9 mouse cellular contexts compared by ENCODE assay signal in genomic region chr4:152343296-152343695, GRCm38 (mm10). TPM values are rescaled to one million over a fixed set of nuclear protein-coding genes. Genes with fewer than 3 reads are reported as not detected.
DNase-seq lines count a peak whose midpoint lies in the region.
"Had no signal": no experiment of that assay in that cellular context is flagged by ENCODE, and none has a peak within 500 bp of the region (broad histone marks: within the 10 kb centered on the region; RNA-seq: fewer than 3 reads in every experiment).

No protein-coding gene starts in this region.

- DNase-seq in gastrocnemius, adult 18-20 months (ENCODE audit: low spot score): peak; percentile 29
- no peak for DNase-seq in gastrocnemius, postnatal 10 days
- peak; percentile 39 for DNase-seq in thymus, postnatal 4 days
- no peak for DNase-seq in thymus, postnatal 0 days (ENCODE audit: low spot score)
- peak; percentile 19 for DNase-seq in forelimb bud, embryonic 11.5 days (ENCODE audit: low read depth, low spot score)
- DNase-seq in retina, postnatal 1 day: peak; percentile 76
- DNase-seq in urinary bladder, adult 2 months (ENCODE audit: low spot score): no peak
- no peak for DNase-seq in layer of hippocampus, postnatal 25 days (ENCODE audit: extremely low spot score in 1 of 2, low spot score in 1 of 2)

RNA-seq across cellular contexts. Expression of gene Chd5, which starts 4.8 kb away (rescaled TPM):
- under 1 TPM in 1 of 2 experiments, not detected in 1; 0.12 TPM for total RNA-seq in gastrocnemius, adult 18-20 months (2021)
- total RNA-seq in gastrocnemius, postnatal 10 days (2021): under 1 TPM; 0.36 to 0.56 TPM
- polyA plus RNA-seq in thymus, postnatal 0 days (2015; fragmentation: Nextera tagmentation; extraction: Ambion mirVana): 0.03 and 0.07 TPM in 2 replicates
- 0.55 and 0.56 TPM in 2 replicates for polyA plus RNA-seq in urinary bladder, adult 2 months (2012; rRNA removed)
- total RNA-seq in layer of hippocampus, postnatal 25 days (2021): 100 to 1,000 TPM; 113 to 130 TPM

RNA-seq across cellular contexts. Expression of gene Rpl22, which starts 17.8 kb away (rescaled TPM):
- 100 to 1,000 TPM; 249 to 251 TPM for total RNA-seq in gastrocnemius, adult 18-20 months (2021)
- total RNA-seq in gastrocnemius, postnatal 10 days (2021): 100 to 1,000 TPM; 305 to 332 TPM
- polyA plus RNA-seq in thymus, postnatal 0 days (2015; fragmentation: Nextera tagmentation; extraction: Ambion mirVana): 557 and 592 TPM in 2 replicates
- 727 and 877 TPM in 2 replicates for polyA plus RNA-seq in urinary bladder, adult 2 months (2012; rRNA removed)
- 100 to 1,000 TPM; 200 to 205 TPM for total RNA-seq in layer of hippocampus, postnatal 25 days (2021)

RNA-seq across cellular contexts. Expression of gene Rnf207, which starts 24.5 kb away (rescaled TPM):
- not detected for total RNA-seq in gastrocnemius, adult 18-20 months (2021)
- total RNA-seq in gastrocnemius, postnatal 10 days (2021): under 1 TPM in 1 of 2 experiments, not detected in 1; 0.40 TPM
- 0.09 TPM in 1 of 2 replicates, not detected in the other for polyA plus RNA-seq in thymus, postnatal 0 days (2015; fragmentation: Nextera tagmentation; extraction: Ambion mirVana)
- polyA plus RNA-seq in urinary bladder, adult 2 months (2012; rRNA removed): 28.0 and 34.9 TPM in 2 replicates
- total RNA-seq in layer of hippocampus, postnatal 25 days (2021): 1 to 10 TPM; 2.6 to 5.8 TPM

RNA-seq across cellular contexts. Expression of gene Icmt, which starts 46.3 kb away (rescaled TPM):
- total RNA-seq in gastrocnemius, adult 18-20 months (2021): 10 to 100 TPM; 19.8 to 19.9 TPM
- total RNA-seq in gastrocnemius, postnatal 10 days (2021): 10 to 100 TPM; 17.3 to 19.1 TPM
- polyA plus RNA-seq in thymus, postnatal 0 days (2015; fragmentation: Nextera tagmentation; extraction: Ambion mirVana): 19.2 and 19.7 TPM in 2 replicates
- polyA plus RNA-seq in urinary bladder, adult 2 months (2012; rRNA removed): 25.2 and 26.2 TPM in 2 replicates
- total RNA-seq in layer of hippocampus, postnatal 25 days (2021): 10 to 100 TPM; 38.9 to 45.1 TPM

RNA-seq across cellular contexts. Expression of gene Hes3, which starts 51.8 kb away (rescaled TPM):
- not detected for total RNA-seq in gastrocnemius, adult 18-20 months (2021)
- not detected for total RNA-seq in gastrocnemius, postnatal 10 days (2021)
- 0.07 TPM in 1 of 2 replicates, not detected in the other for polyA plus RNA-seq in thymus, postnatal 0 days (2015; fragmentation: Nextera tagmentation; extraction: Ambion mirVana)
- polyA plus RNA-seq in urinary bladder, adult 2 months (2012; rRNA removed): not detected in 2 replicates
- not detected for total RNA-seq in layer of hippocampus, postnatal 25 days (2021)
- polyA plus RNA-seq: intestine, embryonic 14.5 days had no signal

Comparison
In these comparisons a context has a peak if more than half of its experiments do, and no peak if none do; other contexts are left out.
1. DNase-seq: peak in gastrocnemius, adult 18-20 months (single experiment), thymus, postnatal 4 days (single experiment), forelimb bud, embryonic 11.5 days (single experiment) and retina, postnatal 1 day (single experiment); none in gastrocnemius, postnatal 10 days (single experiment), thymus, postnatal 0 days (single experiment), urinary bladder, adult 2 months (single experiment) and layer of hippocampus, postnatal 25 days (0 of 2).
2. RNA of gene Chd5, which starts 4.8 kb away (total RNA-seq): 113 to 130 TPM in layer of hippocampus, postnatal 25 days; 0.36 to 0.56 TPM in gastrocnemius, postnatal 10 days and 0.12 TPM in gastrocnemius, adult 18-20 months; every median in the first group is over 10 times any median in the second.